Mouse (Mus musculus): Measurements from ENCODE around the gene Abtb2. TPM values are rescaled to one million over a fixed set of nuclear protein-coding genes. Genes with fewer than 3 reads are reported as not detected.

The Abtb2 gene
- polyA plus RNA-seq, 1 experiment from 2014 or later, result 18.6 TPM

DNA sequence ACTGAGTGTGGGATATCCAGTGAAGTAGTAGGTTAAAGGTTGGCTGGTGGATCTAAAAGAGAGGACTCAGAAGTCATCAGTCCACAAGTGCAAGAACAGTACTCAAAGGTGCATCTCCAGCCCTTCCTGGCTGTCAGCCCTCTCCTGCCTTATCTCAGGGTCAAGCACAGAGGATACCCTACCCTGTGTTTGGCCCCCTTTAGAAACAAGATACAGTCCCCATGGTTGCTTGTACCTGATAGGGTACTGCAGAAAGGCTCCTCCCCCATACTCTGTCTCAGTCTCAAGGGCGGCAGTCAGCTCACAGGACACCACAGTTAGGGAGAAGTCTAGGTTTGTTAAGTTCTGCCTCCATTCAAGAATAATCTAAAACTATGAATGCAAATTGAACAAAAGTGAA lies 37.8 kb downstream of the Abtb2 start:
- H3K9me3 ChIP-seq (ENCODE audit: control insufficient read depth, low read length), result no peaks in the 10 kb centered on the region
- H3K27me3 ChIP-seq (ENCODE audit: control insufficient read depth, insufficient read depth, low read length), result no peaks in the 10 kb centered on the region
- H3K4me2 ChIP-seq (ENCODE audit: low read length), result peak overlapping the region; percentile 46
- H3K27ac ChIP-seq (replicated peaks in 1 of 2; ENCODE audit: control insufficient read depth in 1 of 2, insufficient read depth in 1 of 2, low read depth in 2 of 2, low read length in 2 of 2), result peak overlapping the region; percentile 76 to 91
- H3K9ac ChIP-seq (ENCODE audit: low read length), result peak overlapping the region; percentile 36; the same call in 1 of the 2 replicates
- H3K4me1 ChIP-seq (ENCODE audit: control insufficient read depth in 2 of 2, insufficient read depth in 2 of 2, low read length in 2 of 2), result peaks cover 55 to 86% of the 10 kb centered on the region in 2 experiments
- H3K4me3 ChIP-seq (ENCODE audit: control insufficient read depth in 1 of 2, insufficient read depth in 1 of 2, low read depth in 1 of 2, low read length in 2 of 2), result peak overlapping the region in 1 of 2 experiments; percentile 4; a peak in 1 of 4 replicates
- no peaks in the 10 kb centered on the region for H3K36me3 ChIP-seq (ENCODE audit: control insufficient read depth, insufficient read depth, low read length)
- 30% methylated on average over 1 of the region's 1 CpGs for WGBS
- peak; percentile 54 for ATAC-seq (ENCODE audit: insufficient number of reproducible peaks, insufficient read depth, low FRiP score, low read depth)

DNA sequence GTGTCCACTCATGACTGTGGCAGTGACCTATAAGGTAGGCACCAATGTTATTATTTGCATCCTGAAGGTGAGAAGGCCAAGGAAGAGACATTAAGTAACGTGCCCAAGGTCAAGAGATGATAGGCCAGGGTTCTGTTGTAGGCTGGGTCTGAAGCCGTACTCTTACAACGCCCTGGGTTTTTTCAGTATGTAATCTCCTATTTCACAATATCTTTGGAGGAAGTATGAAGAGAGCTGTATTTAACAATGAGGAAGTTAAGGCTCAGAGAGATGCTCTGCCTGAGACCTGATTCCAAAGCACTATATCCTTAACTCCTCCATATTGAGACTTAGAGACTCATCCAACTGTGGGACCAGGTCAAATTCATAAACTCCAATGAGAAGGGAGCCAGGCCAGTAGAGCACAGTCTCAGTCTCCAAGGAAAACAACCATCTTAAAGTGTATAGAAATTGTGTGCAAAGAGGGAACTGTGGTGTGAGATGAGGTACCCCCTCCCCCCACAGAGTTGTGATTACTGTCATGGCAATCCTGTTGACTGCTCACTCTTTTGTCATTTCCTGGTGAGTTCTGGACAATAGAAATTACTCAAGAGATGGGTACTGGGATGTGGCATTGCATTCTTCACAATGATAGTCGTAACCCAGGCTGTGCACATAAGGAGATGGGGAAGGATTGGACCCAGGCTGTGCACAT lies 39.8 kb downstream of the Abtb2 start:
- no peak overlapping the region for H3K4me3 ChIP-seq (ENCODE audit: control insufficient read depth in 1 of 2, insufficient read depth in 1 of 2, low read depth in 1 of 2, low read length in 2 of 2)
- no peaks in the 10 kb centered on the region for H3K36me3 ChIP-seq (ENCODE audit: control insufficient read depth, insufficient read depth, low read length)
- ATAC-seq (ENCODE audit: insufficient number of reproducible peaks, insufficient read depth, low FRiP score, low read depth), result no peak
- H3K4me2 ChIP-seq (ENCODE audit: low read length), result no peak overlapping the region
- H3K4me1 ChIP-seq (ENCODE audit: control insufficient read depth in 2 of 2, insufficient read depth in 2 of 2, low read length in 2 of 2), result peaks cover 45 to 78% of the 10 kb centered on the region in 2 experiments
- no peaks in the 10 kb centered on the region for H3K27me3 ChIP-seq (ENCODE audit: control insufficient read depth, insufficient read depth, low read length)
- no peak overlapping the region for H3K27ac ChIP-seq (replicated peaks in 1 of 2; ENCODE audit: control insufficient read depth in 1 of 2, insufficient read depth in 1 of 2, low read depth in 2 of 2, low read length in 2 of 2)
- 86% methylated on average over 4 of the region's 4 CpGs for WGBS
- H3K9ac ChIP-seq (ENCODE audit: low read length), result no peak overlapping the region
- H3K9me3 ChIP-seq (ENCODE audit: control insufficient read depth, low read length), result no peaks in the 10 kb centered on the region

DNA sequence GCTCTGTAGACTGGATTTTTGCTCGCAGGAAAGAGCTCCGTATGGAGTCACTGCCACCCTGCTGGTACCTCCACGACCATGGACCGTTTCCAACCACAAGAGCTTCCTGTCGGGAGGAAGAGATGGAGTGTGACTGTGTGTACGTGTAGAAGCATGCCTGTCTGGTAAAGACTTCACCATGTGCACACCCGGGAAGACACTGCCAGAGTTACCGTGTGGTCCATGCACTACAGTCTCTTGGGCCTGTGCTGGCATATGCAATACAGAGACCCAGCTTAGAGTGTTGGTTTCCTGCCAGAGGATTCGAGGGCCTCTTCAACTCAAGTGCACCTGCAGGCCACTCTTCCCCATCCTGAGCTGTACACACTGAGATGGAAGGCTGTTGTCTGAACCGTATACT lies 41.8 kb downstream of the Abtb2 start:
- Histone ChIP-seq H3K36me3 (ENCODE audit: control insufficient read depth, insufficient read depth, low read length) (no peaks in the 10 kb centered on the region), H3K9me3 (ENCODE audit: control insufficient read depth, low read length) (no peaks in the 10 kb centered on the region), H3K4me1 (ENCODE audit: control insufficient read depth in 2 of 2, insufficient read depth in 2 of 2, low read length in 2 of 2) (peaks cover 36 to 61% of the 10 kb centered on the region in 2 experiments), H3K27ac (replicated peaks in 1 of 2; ENCODE audit: control insufficient read depth in 1 of 2, insufficient read depth in 1 of 2, low read depth in 2 of 2, low read length in 2 of 2) (peak overlapping the region; percentile 35 to 52; a peak in 3 of 4 replicates), H3K4me3 (ENCODE audit: control insufficient read depth in 1 of 2, insufficient read depth in 1 of 2, low read depth in 1 of 2, low read length in 2 of 2) (no peak overlapping the region), H3K9ac (ENCODE audit: low read length) (no peak overlapping the region), H3K4me2 (ENCODE audit: low read length) (no peak overlapping the region), H3K27me3 (ENCODE audit: control insufficient read depth, insufficient read depth, low read length) (no peaks in the 10 kb centered on the region)
- 36% methylated on average over 10 of the region's 10 CpGs for whole genome bisulfite sequencing
- ATAC-seq (ENCODE audit: insufficient number of reproducible peaks, insufficient read depth, low FRiP score, low read depth), result peak; percentile 54; the same call in 1 of the 2 replicates

DNA sequence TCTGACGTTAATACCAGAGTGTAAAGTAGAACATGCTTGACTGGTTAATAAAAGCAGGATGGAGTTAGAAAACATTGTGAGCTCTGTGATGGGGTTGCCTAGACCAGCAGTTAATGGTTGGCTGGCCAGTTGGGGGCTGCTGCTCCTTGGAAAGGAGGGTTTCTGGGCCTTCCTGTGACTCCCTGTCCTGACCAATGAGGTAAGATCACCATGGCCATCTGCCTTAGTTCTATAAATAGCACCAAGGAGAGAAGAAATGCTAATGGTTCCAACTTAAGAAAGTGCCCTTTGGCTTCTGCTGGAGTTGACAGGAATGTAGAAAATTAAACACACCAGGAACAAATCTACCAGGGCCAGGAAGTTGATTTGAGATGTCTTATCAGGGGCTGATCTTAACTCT lies 42.8 kb downstream of the Abtb2 start:
- Histone ChIP-seq H3K4me1 (ENCODE audit: control insufficient read depth in 2 of 2, insufficient read depth in 2 of 2, low read length in 2 of 2) (peaks cover 27 to 60% of the 10 kb centered on the region in 2 experiments), H3K9me3 (ENCODE audit: control insufficient read depth, low read length) (no peaks in the 10 kb centered on the region), H3K36me3 (ENCODE audit: control insufficient read depth, insufficient read depth, low read length) (no peaks in the 10 kb centered on the region), H3K9ac (ENCODE audit: low read length) (no peak overlapping the region), H3K27me3 (ENCODE audit: control insufficient read depth, insufficient read depth, low read length) (no peaks in the 10 kb centered on the region), H3K4me3 (ENCODE audit: control insufficient read depth in 1 of 2, insufficient read depth in 1 of 2, low read depth in 1 of 2, low read length in 2 of 2) (no peak overlapping the region), H3K4me2 (ENCODE audit: low read length) (no peak overlapping the region), H3K27ac (replicated peaks in 1 of 2; ENCODE audit: control insufficient read depth in 1 of 2, insufficient read depth in 1 of 2, low read depth in 2 of 2, low read length in 2 of 2) (peak overlapping the region in 1 of 2 experiments; percentile 35; a peak in 1 of 4 replicates)
- no peak for ATAC-seq (ENCODE audit: insufficient number of reproducible peaks, insufficient read depth, low FRiP score, low read depth)
- WGBS, result 60% methylated on average over 1 of the region's 1 CpGs

DNA sequence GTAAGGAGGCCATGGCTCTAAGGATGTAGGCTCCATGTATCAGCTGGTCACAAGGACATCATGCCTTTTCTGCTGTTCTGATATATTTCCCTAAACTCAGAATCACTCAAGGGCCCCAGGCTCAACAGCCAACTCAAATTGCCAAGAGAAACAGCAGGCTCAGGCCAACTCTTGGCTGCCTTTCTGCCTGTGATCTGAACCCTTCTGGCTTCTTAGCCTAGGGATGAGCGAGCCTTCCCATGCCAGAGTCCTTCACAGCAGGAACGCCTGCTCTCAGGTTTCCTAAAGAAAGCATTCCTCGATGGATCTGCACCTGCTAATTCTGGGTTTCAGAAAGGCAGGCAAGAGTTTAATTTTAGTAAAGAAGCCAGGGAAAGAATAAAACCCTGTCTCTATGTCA lies 43.4 kb downstream of the Abtb2 start:
- no peaks in the 10 kb centered on the region for H3K27me3 ChIP-seq (ENCODE audit: control insufficient read depth, insufficient read depth, low read length)
- no peaks in the 10 kb centered on the region for H3K36me3 ChIP-seq (ENCODE audit: control insufficient read depth, insufficient read depth, low read length)
- H3K4me1 ChIP-seq (ENCODE audit: control insufficient read depth in 2 of 2, insufficient read depth in 2 of 2, low read length in 2 of 2), result peaks cover 25 to 59% of the 10 kb centered on the region in 2 experiments
- H3K9ac ChIP-seq (ENCODE audit: low read length), result no peak overlapping the region
- 0 out of 4 replicates have a peak overlapping the region, but pooled peaks have one; percentile 1 to 7 for H3K27ac ChIP-seq (replicated peaks in 1 of 2; ENCODE audit: control insufficient read depth in 1 of 2, insufficient read depth in 1 of 2, low read depth in 2 of 2, low read length in 2 of 2)
- H3K4me3 ChIP-seq (ENCODE audit: control insufficient read depth in 1 of 2, insufficient read depth in 1 of 2, low read depth in 1 of 2, low read length in 2 of 2), result no peak overlapping the region
- 53% methylated on average over 3 of the region's 3 CpGs for WGBS
- H3K9me3 ChIP-seq (ENCODE audit: control insufficient read depth, low read length), result no peaks in the 10 kb centered on the region
- H3K4me2 ChIP-seq (ENCODE audit: low read length), result no peak overlapping the region
- ATAC-seq (ENCODE audit: insufficient number of reproducible peaks, insufficient read depth, low FRiP score, low read depth), result no peak

DNA sequence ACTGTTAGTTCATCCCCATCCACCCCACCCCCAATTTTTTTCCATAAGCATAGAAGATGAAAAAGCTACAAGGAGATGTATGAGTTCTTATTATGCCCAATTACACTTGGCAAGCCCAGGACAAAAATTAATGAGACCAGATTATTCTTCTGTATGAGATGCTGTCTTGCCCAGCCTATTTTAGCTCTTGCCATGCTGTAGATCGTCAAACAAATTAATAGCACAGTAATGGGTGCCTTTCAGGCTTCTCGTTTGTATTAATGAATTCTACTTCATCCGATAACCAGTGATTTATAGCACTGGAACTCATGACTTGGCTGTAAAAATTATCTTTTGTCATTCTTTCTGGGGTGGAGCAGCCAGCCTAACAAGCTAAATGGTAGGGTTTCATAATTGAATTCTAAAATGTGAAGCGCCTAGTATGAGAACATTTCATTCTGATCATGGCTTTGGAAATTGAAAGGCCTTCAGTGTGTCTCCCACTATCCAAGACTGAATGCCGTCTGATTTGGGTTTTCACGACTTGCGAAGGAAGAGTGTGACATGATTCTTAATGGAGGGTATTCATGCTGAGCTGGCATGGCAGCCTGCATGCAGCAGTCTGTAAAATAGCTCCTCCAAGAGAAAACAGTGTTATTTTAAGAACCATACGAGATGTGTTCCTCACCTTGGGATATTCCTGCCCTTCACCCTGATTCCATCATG lies 44.9 kb downstream of the Abtb2 start:
- no peaks in the 10 kb centered on the region for H3K9me3 ChIP-seq (ENCODE audit: control insufficient read depth, low read length)
- no peak overlapping the region for H3K9ac ChIP-seq (ENCODE audit: low read length)
- H3K4me2 ChIP-seq (ENCODE audit: low read length), result no peak overlapping the region
- peaks cover 23 to 50% of the 10 kb centered on the region in 2 experiments for H3K4me1 ChIP-seq (ENCODE audit: control insufficient read depth in 2 of 2, insufficient read depth in 2 of 2, low read length in 2 of 2)
- H3K27ac ChIP-seq (replicated peaks in 1 of 2; ENCODE audit: control insufficient read depth in 1 of 2, insufficient read depth in 1 of 2, low read depth in 2 of 2, low read length in 2 of 2), result no peak overlapping the region
- no peaks in the 10 kb centered on the region for H3K36me3 ChIP-seq (ENCODE audit: control insufficient read depth, insufficient read depth, low read length)
- H3K27me3 ChIP-seq (ENCODE audit: control insufficient read depth, insufficient read depth, low read length), result no peaks in the 10 kb centered on the region
- H3K4me3 ChIP-seq (ENCODE audit: control insufficient read depth in 1 of 2, insufficient read depth in 1 of 2, low read depth in 1 of 2, low read length in 2 of 2), result no peak overlapping the region
- 84% methylated on average over 8 of the region's 8 CpGs for WGBS
- ATAC-seq (ENCODE audit: insufficient number of reproducible peaks, insufficient read depth, low FRiP score, low read depth), result no peak

DNA sequence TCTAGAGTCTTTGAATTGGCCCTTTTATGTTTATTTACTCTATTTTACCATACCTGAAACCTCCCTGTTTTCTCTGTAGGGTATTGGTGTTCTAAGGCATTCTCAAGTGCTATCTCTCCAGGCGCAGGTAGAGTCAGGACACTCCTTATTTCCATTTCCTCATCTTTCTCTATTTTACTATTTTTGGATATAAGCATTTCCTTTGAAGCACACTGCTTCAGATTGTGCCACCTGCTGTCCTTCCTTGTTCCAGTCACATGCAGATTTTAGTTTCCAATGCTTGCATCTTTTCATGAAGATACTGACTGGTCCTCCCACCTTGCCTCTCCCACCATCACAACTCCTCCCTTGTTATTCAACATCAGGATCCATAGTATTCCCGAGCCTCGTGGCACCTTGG lies 47.8 kb downstream of the Abtb2 start:
- no peak overlapping the region for H3K4me3 ChIP-seq (ENCODE audit: control insufficient read depth in 1 of 2, insufficient read depth in 1 of 2, low read depth in 1 of 2, low read length in 2 of 2)
- no peaks in the 10 kb centered on the region for H3K9me3 ChIP-seq (ENCODE audit: control insufficient read depth, low read length)
- no peaks in the 10 kb centered on the region for H3K36me3 ChIP-seq (ENCODE audit: control insufficient read depth, insufficient read depth, low read length)
- H3K4me2 ChIP-seq (ENCODE audit: low read length), result no peak overlapping the region
- H3K4me1 ChIP-seq (ENCODE audit: control insufficient read depth in 2 of 2, insufficient read depth in 2 of 2, low read length in 2 of 2), result peaks cover 13 to 42% of the 10 kb centered on the region in 2 experiments
- no peaks in the 10 kb centered on the region for H3K27me3 ChIP-seq (ENCODE audit: control insufficient read depth, insufficient read depth, low read length)
- H3K27ac ChIP-seq (replicated peaks in 1 of 2; ENCODE audit: control insufficient read depth in 1 of 2, insufficient read depth in 1 of 2, low read depth in 2 of 2, low read length in 2 of 2), result no peak overlapping the region
- no peak for ATAC-seq (ENCODE audit: insufficient number of reproducible peaks, insufficient read depth, low FRiP score, low read depth)
- H3K9ac ChIP-seq (ENCODE audit: low read length), result no peak overlapping the region
- 46% methylated on average over 3 of the region's 3 CpGs for WGBS

Data from heart, embryonic 14.5 days (tissue).